Mouse (Mus musculus) T-helper 17 cell (primary cell): ENCODE data around the gene Slamf8.

ENCODE experiments used
- in situ Hi-C, 2 experiments: fragments of 300-600 bp; cut with MboI, MseI; formaldehyde crosslinking; loops; 1 replicate in 1 of 2; 2 replicates in 1 of 2; pipeline ENCODE4 v1.15.1; 2025; ENCODE audit warnings: high pct_unique_total_duplicates in 2 of 2

Gene Slamf8

DNA sequence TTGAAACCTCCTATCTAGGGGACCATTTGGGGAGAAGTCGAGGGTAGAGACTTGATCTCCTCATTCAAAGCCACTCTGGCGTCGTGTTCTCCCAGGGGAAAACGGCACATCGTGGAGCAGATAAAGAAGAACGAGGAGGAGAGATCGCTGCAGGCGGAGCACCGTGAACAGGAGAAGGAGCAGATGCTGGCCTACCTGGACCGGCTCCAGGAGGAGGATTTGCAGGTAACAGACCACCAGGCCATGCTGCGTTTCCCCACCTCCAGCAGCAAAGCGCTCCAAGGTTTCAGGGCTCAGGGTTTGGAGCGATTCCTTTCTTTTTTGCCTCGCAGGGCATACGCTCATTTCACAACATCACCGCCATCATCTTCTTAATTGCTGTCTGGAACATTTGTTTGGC, 55.3 kb downstream of the Slamf8 start:
- in situ Hi-C loops, result no loop called here

DNA sequence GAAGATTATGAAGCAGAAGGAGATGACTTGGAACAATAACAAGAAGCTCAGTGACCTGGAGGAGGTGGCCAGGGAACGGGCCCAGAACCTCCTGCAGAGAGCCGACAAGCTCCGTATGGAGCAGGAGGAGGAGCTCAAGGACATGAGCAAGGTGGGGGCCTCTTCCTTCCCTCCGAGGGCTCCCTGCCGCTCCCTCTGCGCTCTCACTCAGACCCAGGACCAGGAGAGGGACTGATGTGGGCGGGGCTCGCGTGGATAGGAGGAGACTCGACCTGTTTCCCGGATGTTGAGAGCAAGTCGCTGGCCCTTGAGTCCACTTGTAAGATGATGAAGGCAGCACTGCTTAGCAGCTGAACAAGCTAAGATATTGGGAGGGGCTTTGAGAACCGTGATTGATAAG, 57.8 kb downstream of the Slamf8 start:
- in situ Hi-C loops, result no loop called here
